ENCODE assay signal across 8 mouse cellular contexts in the genomic region with DNA sequence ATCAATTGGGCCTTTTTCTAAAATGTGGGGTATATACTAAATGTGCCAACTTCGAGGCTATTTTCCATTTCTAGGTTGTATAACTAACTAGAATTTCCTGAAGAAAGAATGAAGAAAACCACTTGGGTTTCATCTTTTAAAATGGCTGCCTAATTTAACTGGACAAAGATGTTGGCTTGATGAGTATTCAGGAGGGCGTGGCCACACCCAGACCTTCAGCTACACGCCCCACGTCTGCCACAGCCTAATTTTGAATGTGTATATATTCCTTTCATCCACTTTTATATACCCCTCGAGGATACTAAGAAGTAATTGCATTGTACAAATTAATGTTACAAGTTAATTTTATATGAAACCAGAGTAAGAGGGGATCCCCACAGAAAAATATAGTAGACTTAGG. TPM values are rescaled to one million over a fixed set of nuclear protein-coding genes. Genes with fewer than 3 reads are reported as not detected.
DNase-seq lines count a peak whose midpoint lies in the region; ATAC-seq lines count a peak whose summit lies in the region.

No protein-coding gene starts in this region.

- no peaks in the 10 kb centered on the region for H3K9me3 ChIP-seq in kidney, embryonic 15.5 days (replicated peaks)
- no peaks in the 10 kb centered on the region for H3K9me3 ChIP-seq in embryonic facial prominence, embryonic 14.5 days (ENCODE audit: control insufficient read depth, low read length)
- H3K9me3 ChIP-seq in limb, embryonic 15.5 days: no peaks in the 10 kb centered on the region

- H3K36me3 ChIP-seq in kidney, embryonic 15.5 days: peaks cover 5% of the 10 kb centered on the region; the same call in 1 of the 2 replicates
- H3K36me3 ChIP-seq in embryonic facial prominence, embryonic 14.5 days (ENCODE audit: control insufficient read depth, insufficient read depth, low read length): peaks cover 25% of the 10 kb centered on the region
- peaks cover 10% of the 10 kb centered on the region for H3K36me3 ChIP-seq in limb, embryonic 15.5 days

- no peaks in the 10 kb centered on the region for H3K27me3 ChIP-seq in kidney, embryonic 15.5 days
- no peaks in the 10 kb centered on the region for H3K27me3 ChIP-seq in embryonic facial prominence, embryonic 14.5 days (replicated peaks; ENCODE audit: control insufficient read depth, insufficient read depth, low read length)
- no peaks in the 10 kb centered on the region for H3K27me3 ChIP-seq in limb, embryonic 15.5 days

- ATAC-seq in kidney, embryonic 15.5 days (replicated peaks; ENCODE audit: low FRiP score): no peak
- ATAC-seq in embryonic facial prominence, embryonic 14.5 days (ENCODE audit: low read depth): no peak
- ATAC-seq in limb, embryonic 15.5 days (ENCODE audit: insufficient number of reproducible peaks, low FRiP score, low TSS enrichment, low read depth): no peak

- H3K27ac ChIP-seq in kidney, embryonic 15.5 days: no peak overlapping the region
- peak overlapping the region; percentile 92 for H3K27ac ChIP-seq in embryonic facial prominence, embryonic 14.5 days (replicated peaks; ENCODE audit: low read depth, low read length)
- peak overlapping the region; percentile 91 for H3K27ac ChIP-seq in limb, embryonic 15.5 days

- H3K4me1 ChIP-seq in kidney, embryonic 15.5 days: peaks cover 14% of the 10 kb centered on the region
- peaks cover 22% of the 10 kb centered on the region for H3K4me1 ChIP-seq in embryonic facial prominence, embryonic 14.5 days (ENCODE audit: control insufficient read depth, insufficient read depth, low read length)
- peaks cover 8% of the 10 kb centered on the region for H3K4me1 ChIP-seq in limb, embryonic 15.5 days

- WGBS in kidney, embryonic 15.5 days: 70% methylated on average over 5 of the region's 5 CpGs
- WGBS in embryonic facial prominence, embryonic 14.5 days: 36% methylated on average over 5 of the region's 5 CpGs
- WGBS in limb, embryonic 15.5 days: 36% methylated on average over 5 of the region's 5 CpGs

- H3K4me3 ChIP-seq in kidney, embryonic 15.5 days (replicated peaks): peak overlapping the region; percentile 46
- H3K4me3 ChIP-seq in embryonic facial prominence, embryonic 14.5 days (ENCODE audit: low read depth, low read length): peak overlapping the region; percentile 57
- peak overlapping the region; percentile 55 for H3K4me3 ChIP-seq in limb, embryonic 15.5 days

- H3K9ac ChIP-seq in kidney, embryonic 15.5 days: peak overlapping the region; percentile 24; the same call in 1 of the 2 replicates
- H3K9ac ChIP-seq in embryonic facial prominence, embryonic 14.5 days (ENCODE audit: low read depth, low read length): peak overlapping the region; percentile 80
- peak overlapping the region; percentile 73 for H3K9ac ChIP-seq in limb, embryonic 15.5 days

- peak overlapping the region; percentile 78 for H3K4me2 ChIP-seq in kidney, embryonic 15.5 days
- H3K4me2 ChIP-seq in embryonic facial prominence, embryonic 14.5 days (ENCODE audit: low read depth, low read length): peak overlapping the region; percentile 66
- peak overlapping the region; percentile 72 for H3K4me2 ChIP-seq in limb, embryonic 15.5 days

- peak; percentile 16 for DNase-seq in embryo, embryonic 10.5 days (ENCODE audit: low spot score)
- no peak for DNase-seq in embryo, embryonic 9.5 days (ENCODE audit: extremely low spot score)
- no peak for DNase-seq in kidney, adult 11 months
- DNase-seq in embryonic facial prominence, embryonic 14.5 days (ENCODE audit: low spot score): no peak
- DNase-seq in ovary, postnatal 36 days (ENCODE audit: low spot score): no peak
- DNase-seq in gastrocnemius, postnatal 25 days: no peak

RNA-seq across cellular contexts. Expression of gene Col1a2, which starts 2.2 kb away (rescaled TPM):
- 610 and 639 TPM in 2 replicates for polyA plus RNA-seq in kidney, embryonic 15.5 days (2015; fragmentation: Nextera tagmentation; extraction: Ambion mirVana)
- polyA plus RNA-seq in embryonic facial prominence, embryonic 14.5 days (2014; fragmentation: Nextera tagmentation; extraction: Ambion mirVana): 2,526 and 3,098 TPM in 2 replicates
- 2,665 and 3,005 TPM in 2 replicates for polyA plus RNA-seq in limb, embryonic 15.5 days (2015; fragmentation: Nextera tagmentation; extraction: Ambion mirVana)
- total RNA-seq in gastrocnemius, postnatal 25 days (2021): 100 to 1,000 TPM; 657 to 809 TPM

Comparison
In these comparisons a context has a peak if more than half of its experiments do, and no peak if none do; other contexts are left out.
1. H3K9ac ChIP-seq: peak in every context shown above with its lines; median percentile 80 in embryonic facial prominence, embryonic 14.5 days; 73 in limb, embryonic 15.5 days; 24 in kidney, embryonic 15.5 days.